Mouse (Mus musculus) neural tube, embryonic 11.5 days (tissue): ENCODE results near the gene Tmem123. TPM values are rescaled to one million over a fixed set of nuclear protein-coding genes. Genes with fewer than 3 reads are reported as not detected.

Source experiments
- ATAC-seq: fragments of 200-750 bp; cut with Nextera tagmentation; 2 replicates; pipeline ENCODE4 v1.8.0; 2017; ENCODE audit warnings: moderate number of reproducible peaks, mild to moderate bottlenecking, moderate TSS enrichment, moderate library complexity; ENCODE audit not compliant: insufficient read depth, low FRiP score, low TSS enrichment
- DNase-seq: peaks from one replicate; pipeline ENCODE4 v3.0.0-alpha.2; 2015; ENCODE audit warnings: low spot score
- H3K27ac ChIP-seq: fragments of 300-500 bp; sonication (generic); 2 replicates; pipeline ENCODE4 v1.5.1; 2014; ENCODE audit warnings: low read depth, mild to moderate bottlenecking, low read length
- H3K27me3 ChIP-seq: fragments of 300-500 bp; sonication (generic); 2 replicates; pipeline ENCODE4 v1.6.1; 2014; ENCODE audit warnings: mild to moderate bottlenecking, low read length, mixed read lengths; ENCODE audit not compliant: control insufficient read depth, insufficient read depth
- H3K36me3 ChIP-seq: fragments of 300-500 bp; sonication (generic); 2 replicates; pipeline ENCODE4 v1.6.1; 2014; ENCODE audit warnings: mild to moderate bottlenecking, low read length, moderate library complexity, mixed read lengths; ENCODE audit not compliant: control insufficient read depth, insufficient read depth
- H3K4me1 ChIP-seq: fragments of 300-500 bp; sonication (generic); 2 replicates; pipeline ENCODE4 v1.6.1; 2014; ENCODE audit warnings: low read length, mixed read lengths; ENCODE audit not compliant: control insufficient read depth, insufficient read depth
- H3K4me2 ChIP-seq: fragments of 300-500 bp; sonication (generic); 2 replicates; pipeline ENCODE4 v1.6.1; 2014; ENCODE audit warnings: low read depth, mild to moderate bottlenecking, moderate library complexity
- H3K4me3 ChIP-seq: fragments of 300-500 bp; sonication (generic); 2 replicates; pipeline ENCODE4 v1.5.1; 2014; ENCODE audit warnings: low read depth, low read length
- H3K9ac ChIP-seq: fragments of 300-500 bp; sonication (generic); 2 replicates; pipeline ENCODE4 v1.6.1; 2014; ENCODE audit warnings: mild to moderate bottlenecking, low read length
- H3K9me3 ChIP-seq: fragments of 300-500 bp; sonication (generic); 2 replicates; pipeline ENCODE4 v1.6.1; 2016; ENCODE audit warnings: low read length; ENCODE audit not compliant: control insufficient read depth
- WGBS: fragments of 180-500 bp; shearing (Covaris S2); extraction: QIAGEN DNeasy Blood & Tissue Kit; methylation state at CpG from one replicate; pipeline ENCODE4 v1.1.7; 2014; 5-methylcytosine and 5-hydroxymethylcytosine counted together
- polyA plus RNA-seq: library from polyadenylated mRNA; unstranded; fragments of >200 nt; fragmentation: Nextera tagmentation; extraction: Ambion mirVana; gene quantifications from 2 replicates; pipeline ENCODE4 v1.2.1, GENCODE M21; 2014

Gene Tmem123
- polyA plus RNA-seq, 1 experiment from 2014 or later, result 108 TPM

DNA sequence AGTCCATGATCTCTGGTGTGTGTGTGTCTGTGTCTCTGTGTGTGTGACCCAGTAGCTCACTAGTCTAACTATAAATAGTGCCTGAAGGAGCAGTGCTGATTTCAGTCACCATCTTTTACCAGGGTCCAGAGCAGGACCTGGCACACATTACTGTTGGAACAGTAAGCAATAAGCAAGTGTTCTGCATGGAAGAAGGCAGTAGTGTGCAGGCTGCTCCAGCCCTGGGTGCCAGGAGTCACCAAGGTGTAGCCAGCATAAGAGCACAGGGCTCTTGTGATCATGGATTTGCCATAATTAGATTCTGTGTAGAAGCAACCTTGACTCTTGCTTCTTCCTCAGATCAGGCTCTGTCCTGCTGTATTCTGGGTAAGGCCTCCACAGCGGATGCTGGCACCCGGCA, 8.5 kb downstream of the Tmem123 start:
- Histone ChIP-seq H3K27ac (no peak overlapping the region), H3K36me3 (no peaks in the 10 kb centered on the region), H3K27me3 (no peaks in the 10 kb centered on the region), H3K4me1 (peaks cover 4% of the 10 kb centered on the region; the same call in 1 of the 2 replicates), H3K4me2 (no peak overlapping the region), H3K9ac (no peak overlapping the region), H3K9me3 (no peaks in the 10 kb centered on the region), H3K4me3 (no peak overlapping the region)
- no peak for ATAC-seq
- WGBS, result 100% methylated on average over 2 of the region's 2 CpGs
- no peak for DNase-seq

DNA sequence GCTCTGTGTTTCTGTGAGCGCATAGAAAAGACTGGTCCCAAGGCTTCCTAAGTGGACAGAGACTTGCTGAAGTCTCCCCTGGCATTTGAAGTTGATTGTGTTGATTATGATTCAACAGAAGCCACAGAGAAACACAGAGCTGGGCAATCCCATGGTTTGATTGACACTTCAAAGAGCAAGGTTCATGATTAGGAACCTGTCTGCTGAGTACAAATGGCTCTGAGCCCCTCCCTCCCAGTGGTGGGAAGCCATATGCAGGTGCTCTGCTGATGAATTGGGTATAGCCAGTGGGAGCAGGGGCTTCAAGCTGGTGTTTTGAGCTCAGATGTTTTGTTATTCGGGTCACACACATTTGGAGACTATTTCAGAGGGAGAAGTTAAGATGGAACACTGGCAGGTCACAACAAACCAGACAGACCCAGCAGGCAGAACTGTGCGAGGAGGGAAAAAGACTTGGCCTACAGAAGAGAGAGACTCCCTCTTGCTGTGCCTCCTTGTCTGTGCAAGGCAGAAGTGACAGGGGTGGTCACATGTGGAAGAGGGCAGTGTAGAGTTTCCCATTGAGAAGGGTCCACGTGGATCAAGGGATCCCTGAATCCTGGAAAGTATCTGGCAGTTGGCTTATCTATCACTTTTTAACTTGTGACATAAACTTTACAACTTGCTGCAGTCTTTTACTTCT, 9.1 kb downstream of the Tmem123 start:
- Histone ChIP-seq H3K9me3 (no peaks in the 10 kb centered on the region), H3K36me3 (no peaks in the 10 kb centered on the region), H3K27me3 (no peaks in the 10 kb centered on the region), H3K4me1 (no peaks in the 10 kb centered on the region), H3K9ac (no peak overlapping the region), H3K4me2 (no peak overlapping the region), H3K27ac (no peak overlapping the region), H3K4me3 (no peak overlapping the region)
- WGBS, result 83% methylated on average over 4 of the region's 4 CpGs
- DNase-seq (no peak), ATAC-seq (no peak)

DNA sequence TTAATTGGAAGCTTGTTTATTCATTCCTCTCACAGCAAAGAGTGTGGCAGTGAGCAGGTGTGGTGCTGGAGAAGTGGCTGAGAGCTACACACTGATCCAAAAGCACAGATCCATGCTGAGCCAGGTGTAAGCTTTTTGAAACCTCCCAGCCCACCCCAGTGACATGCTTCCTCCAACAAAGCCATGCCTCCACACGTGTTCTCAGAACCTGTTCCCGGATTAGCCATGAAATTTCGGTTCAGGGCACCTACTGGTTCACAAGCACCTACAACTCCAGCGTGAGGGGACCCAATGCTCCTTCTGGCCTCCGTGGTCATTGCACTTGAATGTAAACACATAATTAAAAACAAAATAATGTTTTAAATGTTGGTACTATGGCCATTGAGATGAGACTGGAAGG, 9.8 kb downstream of the Tmem123 start:
- Histone ChIP-seq H3K4me2 (no peak overlapping the region), H3K27ac (no peak overlapping the region), H3K9ac (no peak overlapping the region), H3K4me1 (no peaks in the 10 kb centered on the region), H3K9me3 (no peaks in the 10 kb centered on the region), H3K4me3 (no peak overlapping the region), H3K36me3 (no peaks in the 10 kb centered on the region), H3K27me3 (no peaks in the 10 kb centered on the region)
- no peak for ATAC-seq
- no peak for DNase-seq
- 97% methylated on average over 5 of the region's 5 CpGs for WGBS

DNA sequence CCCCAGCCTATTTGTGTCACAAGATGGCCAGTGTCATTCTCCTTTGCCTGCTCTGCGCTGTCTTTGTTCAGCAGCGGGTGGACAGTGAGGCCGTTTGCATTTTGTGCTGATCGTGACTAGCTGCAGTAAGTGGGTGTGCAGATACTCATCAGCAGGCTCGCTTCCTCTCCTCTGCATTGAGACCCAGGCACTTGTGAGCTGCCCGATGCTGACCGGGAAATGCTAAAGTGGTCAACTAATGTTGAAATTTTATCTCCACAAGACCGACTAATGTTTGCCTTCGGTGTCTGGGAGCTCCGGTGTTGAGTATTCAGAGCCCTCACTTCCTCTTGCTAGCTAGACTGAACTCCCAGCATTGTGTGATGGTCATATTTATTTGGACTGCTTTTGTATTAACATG, 10.7 kb downstream of the Tmem123 start:
- Histone ChIP-seq H3K4me3 (no peak overlapping the region), H3K9ac (no peak overlapping the region), H3K4me1 (no peaks in the 10 kb centered on the region), H3K27me3 (no peaks in the 10 kb centered on the region), H3K4me2 (no peak overlapping the region), H3K36me3 (no peaks in the 10 kb centered on the region), H3K27ac (no peak overlapping the region), H3K9me3 (no peaks in the 10 kb centered on the region)
- whole genome bisulfite sequencing, result 93% methylated on average over 10 of the region's 10 CpGs
- ATAC-seq (no peak), DNase-seq (no peak)

DNA sequence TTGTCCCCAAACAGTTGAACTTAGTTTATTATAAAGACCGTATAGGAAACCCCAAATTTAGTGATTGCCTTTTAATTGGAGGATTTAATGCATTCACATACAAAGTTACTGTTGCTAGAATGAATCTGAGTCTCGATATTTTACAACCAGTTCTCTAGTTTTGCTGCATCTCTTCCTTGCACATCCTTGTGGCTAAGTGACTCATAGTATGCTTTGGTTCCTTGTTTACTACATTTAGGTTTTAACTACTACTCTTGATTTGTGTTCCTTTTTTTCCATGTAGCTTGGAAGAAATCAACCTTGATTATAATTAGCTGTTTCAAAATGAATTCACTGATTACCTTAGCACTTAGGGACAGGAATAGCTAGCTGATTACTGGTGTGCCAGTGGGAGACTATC, 11.2 kb downstream of the Tmem123 start:
- ATAC-seq (no peak), DNase-seq (no peak)
- Histone ChIP-seq H3K9me3 (no peaks in the 10 kb centered on the region), H3K36me3 (no peaks in the 10 kb centered on the region), H3K4me2 (no peak overlapping the region), H3K4me1 (no peaks in the 10 kb centered on the region), H3K27ac (no peak overlapping the region), H3K27me3 (no peaks in the 10 kb centered on the region), H3K4me3 (no peak overlapping the region), H3K9ac (no peak overlapping the region)
- 97% methylated on average over 2 of the region's 2 CpGs for WGBS

DNA sequence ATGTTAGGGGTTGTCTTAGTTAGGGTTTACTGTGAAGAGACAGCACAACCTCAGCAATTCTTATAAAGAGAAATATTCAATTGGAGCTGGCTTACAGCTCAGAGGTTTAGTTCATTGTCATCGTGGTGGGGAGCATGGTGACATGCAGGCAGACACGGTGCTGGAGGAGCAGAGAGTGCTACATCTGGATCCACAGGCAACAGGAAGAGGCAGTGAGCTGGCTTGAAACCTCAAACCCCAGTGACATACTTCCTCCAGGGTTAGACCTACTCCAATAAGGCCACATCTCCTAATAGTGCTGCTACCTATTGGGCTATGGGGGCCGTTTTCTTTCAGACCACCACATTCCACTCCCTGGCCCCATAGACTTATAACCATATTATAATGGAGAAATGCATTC, 12.1 kb downstream of the Tmem123 start:
- Histone ChIP-seq H3K9me3 (no peaks in the 10 kb centered on the region), H3K4me3 (no peak overlapping the region), H3K27ac (no peak overlapping the region), H3K4me1 (no peaks in the 10 kb centered on the region), H3K4me2 (no peak overlapping the region), H3K36me3 (no peaks in the 10 kb centered on the region; the same call in 1 of the 2 replicates), H3K27me3 (no peaks in the 10 kb centered on the region), H3K9ac (no peak overlapping the region)
- 79% methylated on average over 3 of the region's 3 CpGs for WGBS
- DNase-seq (no peak), ATAC-seq (no peak)

DNA sequence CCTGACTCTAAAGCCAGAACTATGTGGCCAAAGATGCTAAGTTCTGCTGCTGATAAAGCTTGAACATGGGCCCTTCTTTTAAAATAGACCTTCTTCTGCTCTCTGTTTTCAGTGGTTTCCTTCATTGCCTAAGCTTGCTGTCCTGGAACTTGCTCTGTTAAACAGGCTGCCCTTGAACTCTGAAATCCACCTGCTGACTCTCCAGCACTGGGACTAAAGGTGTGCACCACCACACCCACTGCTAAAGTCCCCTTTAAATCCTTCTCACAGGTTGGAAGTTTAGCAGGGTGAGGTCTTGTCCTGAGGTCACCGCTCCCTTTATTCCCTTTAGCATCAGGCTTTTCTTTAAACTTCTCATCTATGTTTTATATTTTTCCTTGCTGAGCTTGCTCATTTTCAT, 13.1 kb downstream of the Tmem123 start:
- 100% methylated on average over 1 of the region's 1 CpGs for WGBS
- H3K9ac ChIP-seq, result no peak overlapping the region
- H3K9me3 ChIP-seq, result no peaks in the 10 kb centered on the region
- DNase-seq, result no peak
- H3K27me3 ChIP-seq, result no peaks in the 10 kb centered on the region
- no peak for ATAC-seq
- H3K27ac ChIP-seq, result no peak overlapping the region
- no peak overlapping the region for H3K4me2 ChIP-seq
- no peaks in the 10 kb centered on the region for H3K4me1 ChIP-seq
- no peak overlapping the region for H3K4me3 ChIP-seq
- peaks cover 4% of the 10 kb centered on the region; the same call in 1 of the 2 replicates for H3K36me3 ChIP-seq

DNA sequence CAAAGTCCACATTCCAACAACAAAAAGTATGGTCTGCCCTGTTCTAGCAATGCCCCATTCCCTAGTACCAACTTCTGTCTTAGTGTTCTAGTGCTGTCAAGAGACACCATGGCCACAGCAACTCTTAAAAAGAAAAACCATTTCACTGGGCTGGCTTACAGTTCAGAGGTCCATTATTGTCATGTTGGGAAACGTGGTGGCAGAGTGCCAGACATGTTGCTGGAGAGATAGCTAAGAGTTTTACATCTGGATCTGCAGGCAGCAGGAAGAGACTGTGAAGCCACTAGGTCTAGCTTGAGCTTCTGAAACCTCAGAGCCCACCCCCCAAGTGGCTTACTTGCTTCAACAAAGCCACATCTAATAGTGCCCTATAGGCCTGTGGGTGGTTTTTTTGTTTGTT, 13.8 kb downstream of the Tmem123 start:
- no peaks in the 10 kb centered on the region for H3K27me3 ChIP-seq
- ATAC-seq (no peak), DNase-seq (no peak)
- H3K36me3 ChIP-seq, result peaks cover 4% of the 10 kb centered on the region; the same call in 1 of the 2 replicates
- H3K4me3 ChIP-seq, result no peak overlapping the region
- H3K27ac ChIP-seq, result no peak overlapping the region
- no peaks in the 10 kb centered on the region for H3K9me3 ChIP-seq
- no peaks in the 10 kb centered on the region for H3K4me1 ChIP-seq
- H3K4me2 ChIP-seq, result no peak overlapping the region
- no peak overlapping the region for H3K9ac ChIP-seq
- WGBS, result 85% methylated on average over 1 of the region's 1 CpGs

DNA sequence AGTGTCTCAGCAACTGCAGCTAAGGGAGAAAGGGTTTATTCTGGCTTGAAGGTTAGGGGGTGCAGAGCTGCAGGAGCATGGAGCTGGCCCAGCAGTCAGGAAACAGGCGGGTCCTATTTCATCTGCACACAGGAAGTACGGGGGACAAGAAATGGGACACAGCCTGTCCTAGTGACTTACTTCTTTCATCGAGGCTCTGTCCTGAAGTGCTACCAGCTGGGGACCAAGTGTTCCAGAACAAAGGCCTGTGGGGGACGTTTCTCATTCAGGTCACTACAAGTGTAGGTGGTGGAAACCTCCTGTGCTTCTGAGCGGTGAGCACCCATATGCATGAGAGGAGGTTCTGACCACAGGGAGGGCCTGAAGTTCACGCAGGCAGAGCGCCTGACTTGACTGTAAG, 14.9 kb downstream of the Tmem123 start:
- no peak overlapping the region for H3K4me2 ChIP-seq
- no peak overlapping the region for H3K27ac ChIP-seq
- no peaks in the 10 kb centered on the region for H3K4me1 ChIP-seq
- ATAC-seq (no peak), DNase-seq (no peak)
- peaks cover 4% of the 10 kb centered on the region; the same call in 1 of the 2 replicates for H3K36me3 ChIP-seq
- no peaks in the 10 kb centered on the region for H3K27me3 ChIP-seq
- 91% methylated on average over 7 of the region's 7 CpGs for WGBS
- H3K9ac ChIP-seq, result no peak overlapping the region
- no peaks in the 10 kb centered on the region for H3K9me3 ChIP-seq
- no peak overlapping the region for H3K4me3 ChIP-seq
